Mouse (Mus musculus) ES-E14 (cell line): Measurements from ENCODE around the gene Olfr1324. TPM values are rescaled to one million over a fixed set of nuclear protein-coding genes. Genes with fewer than 3 reads are reported as not detected.

ENCODE experiments used
- DNase-seq: peaks from one replicate; pipeline ENCODE4 v3.0.0-alpha.2; 2013; ENCODE audit warnings: low read depth, low spot score
- H3K27ac ChIP-seq: 2 replicates; pipeline ENCODE4 v1.5.1; 2012; ENCODE audit warnings: low read depth, mild to moderate bottlenecking, low read length, moderate library complexity, mixed read lengths; ENCODE audit not compliant: poor library complexity, insufficient read depth, severe bottlenecking
- H3K36me3 ChIP-seq: 2 replicates; pipeline ENCODE4 v1.6.1; 2012; ENCODE audit warnings: mild to moderate bottlenecking, low read length, moderate library complexity, mixed read lengths; ENCODE audit not compliant: control insufficient read depth, poor library complexity, insufficient read depth, severe bottlenecking
- H3K4me1 ChIP-seq, 2 experiments: fragments of 150-350 bp in 1 of 2; sonication (generic) in 1 of 2; 2 replicates each; pipeline ENCODE4 v1.6.1; 2012; ENCODE audit warnings: low read length in 2 of 2, mild to moderate bottlenecking in 1 of 2, mixed read lengths in 1 of 2; ENCODE audit not compliant: control insufficient read depth in 2 of 2, insufficient read depth in 2 of 2, poor library complexity in 1 of 2
- H3K4me3 ChIP-seq, 2 experiments: fragments of 150-350 bp in 1 of 2; sonication (generic) in 1 of 2; 2 replicates each; pipeline ENCODE4 v1.5.1; 2012; ENCODE audit warnings: low read length in 2 of 2, low read depth in 1 of 2, mild to moderate bottlenecking in 1 of 2, mixed read lengths in 1 of 2; ENCODE audit not compliant: insufficient read depth in 1 of 2, poor library complexity in 1 of 2, severe bottlenecking in 1 of 2
- H3K9ac ChIP-seq: 2 replicates; pipeline ENCODE4 v1.6.1; 2012; ENCODE audit warnings: low read depth, mild to moderate bottlenecking, low read length, mixed read lengths; ENCODE audit not compliant: poor library complexity, insufficient read depth, severe bottlenecking
- H3K9me3 ChIP-seq: fragments of 150-350 bp; sonication (generic); 2 replicates; pipeline ENCODE4 v1.6.1; 2012; ENCODE audit warnings: low read depth, mild to moderate bottlenecking, low read length; ENCODE audit not compliant: control insufficient read depth, insufficient read depth
- CHD2 ChIP-seq: IDR thresholded peaks from 2 replicates; pipeline ENCODE4 v1.6.1; 2014; ENCODE audit warnings: mild to moderate bottlenecking, low read depth, low read length, inconsistent platforms
- ZC3H11A ChIP-seq: IDR thresholded peaks from 2 replicates; pipeline ENCODE4 v1.6.1; 2012; ENCODE audit warnings: low read depth, mild to moderate bottlenecking, inconsistent platforms, low read length, borderline replicate concordance
- ZNF384 ChIP-seq: IDR thresholded peaks from 2 replicates; pipeline ENCODE4 v1.6.1; 2012; ENCODE audit warnings: low read depth, low read length, inconsistent platforms
- in situ Hi-C, 2 experiments: fragments of 600-800 bp; cut with MboI; formaldehyde crosslinking; loops; one replicate each; pipeline ENCODE4 v1.15.1; 2025; ENCODE audit warnings: low sequenced_read_pairs in 2 of 2, inconsistent platforms in 1 of 2; ENCODE audit not compliant: unreplicated experiment in 2 of 2
- total RNA-seq: library from RNA; depleted of rRNA; stranded (reverse); fragments of 300-350 nt; gene quantifications from 2 replicates; pipeline ENCODE4 v1.2.3, GENCODE M21; 2012

Gene Olfr1324
- total RNA-seq, 1 experiment, result not detected

DNA sequence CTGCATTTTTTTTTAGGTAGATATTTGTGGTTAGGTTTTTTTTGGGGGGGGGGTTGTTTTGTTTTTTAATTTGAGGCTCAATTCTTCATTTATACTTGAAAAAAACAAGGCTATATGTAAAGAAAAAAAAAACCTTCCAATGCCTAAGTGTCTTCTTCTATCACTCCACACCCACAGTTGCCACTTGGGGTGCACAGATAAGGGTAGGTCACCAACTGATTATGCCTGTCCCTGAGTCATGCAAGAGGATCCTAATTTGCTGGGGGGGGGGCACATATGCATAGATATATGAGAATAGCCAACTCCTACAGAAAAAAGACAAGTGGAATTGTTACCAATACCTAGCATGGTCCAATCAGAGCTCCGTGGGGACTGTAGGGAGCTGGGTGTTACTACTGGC, 53.3 kb downstream of the Olfr1324 start:
- TF ChIP-seq CHD2, result no peak
- no peak for TF ChIP-seq ZNF384
- TF ChIP-seq ZC3H11A, result no peak
- Histone ChIP-seq H3K9ac (no peak overlapping the region), H3K4me1 (no peaks in the 10 kb centered on the region), H3K4me3 (no peak overlapping the region), H3K27ac (no peak overlapping the region), H3K36me3 (no peaks in the 10 kb centered on the region), H3K9me3 (no peaks in the 10 kb centered on the region)
- no peak for DNase-seq
- in situ Hi-C loops, result no loop called here
